Mouse (Mus musculus) adrenal gland, postnatal 4 days (tissue): Measurements from ENCODE around the gene Dcun1d3. TPM values are rescaled to one million over a fixed set of nuclear protein-coding genes. Genes with fewer than 3 reads are reported as not detected.
A peak's percentile ranks its signal among the peaks of the same experiment; 100 is the strongest.

Experiments
- DNase-seq, 2 experiments: peaks; one replicate each; pipeline ENCODE4 v3.0.0; 2021 to 2022; ENCODE audit warnings: low spot score in 2 of 2, mixed read lengths in 2 of 2
- total RNA-seq, 2 experiments: library from RNA; stranded (reverse); gene quantifications; 2 replicates each; pipeline ENCODE4 v1.2.3; 2021

The Dcun1d3 gene
- total RNA-seq, 2 experiments from 2014 or later, result 18.3 to 24.4 TPM

GRCm38 (mm10) chr7:119875776-119876440 lies 20.2 kb downstream of the Dcun1d3 start:
- no peak for DNase-seq

- DNase-seq, result no peak
Observed at GRCm38 (mm10) chr7:119873050-119873449, 23.0 kb downstream of the Dcun1d3 start.

- no peak for DNase-seq
Observed at GRCm38 (mm10) chr7:119872204-119872603, 23.9 kb downstream of the Dcun1d3 start.

GRCm38 (mm10) chr7:119866136-119866535 lies 30.0 kb downstream of the Dcun1d3 start:
- no peak for DNase-seq

- no peak for DNase-seq
Observed at GRCm38 (mm10) chr7:119864500-119864899, 31.6 kb downstream of the Dcun1d3 start.

- no peak for DNase-seq
Observed at GRCm38 (mm10) chr7:119862167-119862566, 33.9 kb downstream of the Dcun1d3 start.

GRCm38 (mm10) chr7:119861335-119862091 lies 34.6 kb downstream of the Dcun1d3 start:
- peak in 1 of 2 experiments; percentile 15 for DNase-seq

- DNase-seq, result no peak
Observed at GRCm38 (mm10) chr7:119860971-119861334, 35.1 kb downstream of the Dcun1d3 start.

- no peak for DNase-seq
Observed at GRCm38 (mm10) chr7:119860554-119860953, 35.5 kb downstream of the Dcun1d3 start.

GRCm38 (mm10) chr7:119860116-119860515 lies 36.0 kb downstream of the Dcun1d3 start:
- no peak for DNase-seq

- no peak for DNase-seq
Observed at GRCm38 (mm10) chr7:119859476-119859875, 36.6 kb downstream of the Dcun1d3 start.

- no peak for DNase-seq
Observed at GRCm38 (mm10) chr7:119855031-119855430, 41.1 kb downstream of the Dcun1d3 start.

GRCm38 (mm10) chr7:119854362-119854761 lies 41.7 kb downstream of the Dcun1d3 start:
- no peak for DNase-seq

- DNase-seq, result no peak
Observed at GRCm38 (mm10) chr7:119853186-119853585, 42.9 kb downstream of the Dcun1d3 start.

GRCm38 (mm10) chr7:119852494-119852893 lies 43.6 kb downstream of the Dcun1d3 start:
- no peak for DNase-seq

GRCm38 (mm10) chr7:119850737-119851136 lies 45.4 kb downstream of the Dcun1d3 start:
- DNase-seq, result no peak

GRCm38 (mm10) chr7:119849096-119849495 lies 47.0 kb downstream of the Dcun1d3 start:
- peak; percentile 16 to 28 for DNase-seq

GRCm38 (mm10) chr7:119847396-119847795 lies 48.7 kb downstream of the Dcun1d3 start:
- no peak for DNase-seq

- no peak for DNase-seq
Observed at GRCm38 (mm10) chr7:119845541-119845940, 50.6 kb downstream of the Dcun1d3 start.

GRCm38 (mm10) chr7:119841820-119842449 lies 54.2 kb downstream of the Dcun1d3 start:
- DNase-seq, result no peak

- no peak for DNase-seq
Observed at GRCm38 (mm10) chr7:119835996-119836777, 59.9 kb downstream of the Dcun1d3 start.
